Mouse (Mus musculus): ENCODE results near the gene Lsm14a. TPM values are rescaled to one million over a fixed set of nuclear protein-coding genes. Genes with fewer than 3 reads are reported as not detected.

Gene Lsm14a
- polyA plus RNA-seq (2017; shearing (Covaris generic)): 100 to 1,000 TPM; 158 to 193 TPM

DNA sequence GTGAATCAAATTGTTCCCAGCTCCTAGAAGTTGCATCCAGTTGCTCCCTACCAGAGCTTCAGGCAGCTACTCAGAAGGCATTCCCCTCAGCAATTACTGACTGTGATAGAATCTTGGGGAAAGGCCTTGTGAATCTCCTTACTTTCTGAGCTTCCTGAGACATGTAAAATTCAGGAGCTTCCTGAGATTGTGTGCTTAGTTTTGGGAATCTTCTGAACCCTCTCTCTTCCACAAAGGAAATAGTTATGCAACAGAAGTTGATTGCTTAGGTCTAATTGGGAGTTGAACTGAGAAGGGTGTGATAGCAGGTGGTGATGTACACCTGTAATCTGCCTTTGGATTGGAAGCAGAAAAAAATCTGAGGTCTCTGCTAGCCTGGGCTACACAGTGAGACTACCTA, at the start of gene Lsm14a:
Gene Lsm14a, minus strand, starts transcription at position 101 of the 400 bp plus-strand sequence.

DNA sequence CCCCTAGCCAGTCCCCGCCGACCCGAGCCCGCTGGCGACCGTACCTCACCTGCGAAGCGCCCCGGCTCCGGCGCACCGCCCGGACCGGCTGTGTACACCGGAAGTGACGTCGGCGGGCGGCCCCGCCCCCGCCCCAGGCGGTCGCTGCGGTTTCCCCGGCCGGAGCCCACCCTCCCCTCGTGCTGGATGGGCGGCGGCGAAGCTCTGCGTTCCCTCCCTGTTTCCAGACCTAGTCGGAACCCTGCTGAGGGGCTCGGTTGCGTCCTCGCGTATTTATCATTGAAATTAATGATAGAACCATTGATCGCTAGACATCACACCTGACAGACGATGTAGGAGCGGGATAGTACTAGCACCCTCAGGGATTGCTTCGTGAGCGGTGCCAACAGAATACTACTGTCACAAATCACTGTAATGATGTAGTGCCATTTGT, 79.7 kb downstream of the Lsm14a start, which contains the start of gene 4931406P16Rik:
Gene 4931406P16Rik, minus strand, starts transcription at position 109 of the 433 bp plus-strand sequence.

Other genes with a start within 250 kb of the Lsm14a start
- gene Uba2, start 223.7 kb downstream of the Lsm14a start, polyA plus RNA-seq (2017; shearing (Covaris generic)): 100 to 1,000 TPM; 124 to 145 TPM
- 10 to 100 TPM; 46.5 to 56.3 TPM for gene Pdcd2l, start 196.7 kb downstream of the Lsm14a start, polyA plus RNA-seq (2017; shearing (Covaris generic))
- gene Gpi1, start 163.0 kb downstream of the Lsm14a start, polyA plus RNA-seq (2017; shearing (Covaris generic)): 100 to 1,000 TPM; 219 to 263 TPM
- under 1 TPM in 1 of 2 experiments, not detected in 1; 0.76 TPM for gene Gm6096, start 142.3 kb downstream of the Lsm14a start, polyA plus RNA-seq (2017; shearing (Covaris generic))
- 10 to 100 TPM; 25.5 to 28.9 TPM for gene 4931406P16Rik, start 79.8 kb downstream of the Lsm14a start, polyA plus RNA-seq (2017; shearing (Covaris generic))

All from inflammation-experienced regulatory T-cells (primary cell).